Mouse (Mus musculus) hindbrain, embryonic 12.5 days (tissue): Measurements from ENCODE around the gene Pnpla7. TPM values are rescaled to one million over a fixed set of nuclear protein-coding genes. Genes with fewer than 3 reads are reported as not detected.
"Not testable (repeated sequence)": the region's sequence is repeated elsewhere in the genome, so short reads cannot be mapped to it uniquely, and the experiment has no call there.

ENCODE experiments used
- ATAC-seq: fragments of 200-750 bp; cut with Nextera tagmentation; 2 replicates; pipeline ENCODE4 v1.8.0; 2017; ENCODE audit warnings: moderate TSS enrichment; ENCODE audit not compliant: low FRiP score
- H3K27ac ChIP-seq: fragments of 300-500 bp; sonication (generic); 2 replicates; pipeline ENCODE4 v1.5.1; 2016; ENCODE audit warnings: mild to moderate bottlenecking
- H3K27me3 ChIP-seq: fragments of 300-500 bp; sonication (generic); 2 replicates; pipeline ENCODE4 v1.6.1; 2016; ENCODE audit warnings: mild to moderate bottlenecking
- H3K36me3 ChIP-seq: fragments of 300-500 bp; sonication (generic); 2 replicates; pipeline ENCODE4 v1.6.1; 2016; ENCODE audit warnings: mild to moderate bottlenecking
- H3K4me1 ChIP-seq: fragments of 300-500 bp; sonication (generic); 2 replicates; pipeline ENCODE4 v1.6.1; 2016
- H3K4me2 ChIP-seq: fragments of 300-500 bp; sonication (generic); replicated peaks from 2 replicates; pipeline ENCODE4 v1.6.1; 2016; ENCODE audit warnings: mild to moderate bottlenecking
- H3K4me3 ChIP-seq: fragments of 300-500 bp; sonication (generic); 2 replicates; pipeline ENCODE4 v1.5.1; 2016; ENCODE audit warnings: mild to moderate bottlenecking
- H3K9ac ChIP-seq: fragments of 300-500 bp; sonication (generic); 2 replicates; pipeline ENCODE4 v1.6.1; 2016; ENCODE audit warnings: mild to moderate bottlenecking, moderate library complexity
- H3K9me3 ChIP-seq: fragments of 300-500 bp; sonication (generic); replicated peaks from 2 replicates; pipeline ENCODE4 v1.6.1; 2016; ENCODE audit warnings: mild to moderate bottlenecking
- WGBS: fragments of 180-500 bp; shearing (Covaris S2); methylation state at CpG from one replicate; pipeline ENCODE4 v1.1.7; 2016; 5-methylcytosine and 5-hydroxymethylcytosine counted together
- polyA plus RNA-seq: library from polyadenylated mRNA; unstranded; fragments of >200 nt; fragmentation: Nextera tagmentation; extraction: Ambion mirVana; gene quantifications from 2 replicates; pipeline ENCODE4 v1.2.1, GENCODE M21; 2016

The Pnpla7 gene
- polyA plus RNA-seq, 1 experiment from 2014 or later: 3.8 TPM

GRCm38 (mm10) chr2:24950189-24950535 lies 25.7 kb upstream of the Pnpla7 start:
- Histone ChIP-seq H3K36me3 (peaks cover 35% of the 10 kb centered on the region), H3K9me3 (no peaks in the 10 kb centered on the region), H3K27me3 (no peaks in the 10 kb centered on the region), H3K4me3 (peak overlapping the region; percentile 86), H3K4me2 (peak overlapping the region; percentile 97), H3K4me1 (peaks cover 16% of the 10 kb centered on the region), H3K27ac (peak overlapping the region; percentile 64), H3K9ac (peak overlapping the region; percentile 80)
- under 1% methylated on average over 31 of the region's 31 CpGs for WGBS
- peak; percentile 33 for ATAC-seq

- H3K36me3 ChIP-seq: peaks cover 56% of the 10 kb centered on the region
- WGBS: 92% methylated on average over 4 of the region's 4 CpGs
- no peaks in the 10 kb centered on the region for H3K27me3 ChIP-seq
- no peak for ATAC-seq
- no peaks in the 10 kb centered on the region for H3K9me3 ChIP-seq
- no peak overlapping the region for H3K27ac ChIP-seq
- H3K4me1 ChIP-seq: peaks cover 16% of the 10 kb centered on the region
- H3K4me2 ChIP-seq: no peak overlapping the region
- no peak overlapping the region for H3K9ac ChIP-seq
- no peak overlapping the region for H3K4me3 ChIP-seq
Measured at GRCm38 (mm10) chr2:24952537-24953055, 23.2 kb upstream of the Pnpla7 start.

GRCm38 (mm10) chr2:24960910-24961309 lies 14.9 kb upstream of the Pnpla7 start:
- Histone ChIP-seq H3K9ac (no peak overlapping the region), H3K27me3 (no peaks in the 10 kb centered on the region), H3K27ac (no peak overlapping the region), H3K36me3 (peaks cover 59% of the 10 kb centered on the region), H3K4me3 (no peak overlapping the region), H3K4me2 (no peak overlapping the region), H3K4me1 (peaks cover 12% of the 10 kb centered on the region), H3K9me3 (no peaks in the 10 kb centered on the region)
- WGBS: 36% methylated on average over 3 of the region's 3 CpGs
- ATAC-seq: no peak

- H3K4me2 ChIP-seq: peak within 1 kb of the TSS; percentile 82
- peak; percentile 89 for ATAC-seq
- no peaks in the 10 kb centered on the region for H3K9me3 ChIP-seq
- peak within 1 kb of the TSS; percentile 84 for H3K9ac ChIP-seq
- WGBS: 1% methylated on average over 28 of the region's 28 CpGs
- H3K27ac ChIP-seq: no peak within 1 kb of the TSS
- H3K27me3 ChIP-seq: no peaks in the 10 kb centered on the region
- peaks cover 12% of the 10 kb centered on the region for H3K4me1 ChIP-seq
- peaks cover 55% of the 10 kb centered on the region for H3K36me3 ChIP-seq
- H3K4me3 ChIP-seq: peak within 1 kb of the TSS; percentile 68
Measured at GRCm38 (mm10) chr2:24962304-24963000, 13.4 kb upstream of the Pnpla7 start, which contains the start of gene Dph7. Dph7 (plus strand) TSS chr2:24962400.

- WGBS: 87% methylated on average over 4 of the region's 4 CpGs
- H3K4me2 ChIP-seq: no peak overlapping the region
- H3K4me1 ChIP-seq: peaks cover 11% of the 10 kb centered on the region
- no peaks in the 10 kb centered on the region for H3K27me3 ChIP-seq
- peaks cover 63% of the 10 kb centered on the region for H3K36me3 ChIP-seq
- H3K9ac ChIP-seq: no peak overlapping the region
- ATAC-seq: no peak
- H3K9me3 ChIP-seq: no peaks in the 10 kb centered on the region
- no peak overlapping the region for H3K4me3 ChIP-seq
- no peak overlapping the region for H3K27ac ChIP-seq
Measured at GRCm38 (mm10) chr2:24970386-24970785, 5.4 kb upstream of the Pnpla7 start.

- not testable (repeated sequence) for H3K9me3 ChIP-seq, ATAC-seq, H3K27me3 ChIP-seq
- Histone ChIP-seq H3K27ac (peak overlapping the region; percentile 91), H3K4me3 (peak overlapping the region; percentile 71), H3K4me2 (peak overlapping the region; percentile 93), H3K9ac (peak overlapping the region; percentile 69), H3K4me1 (peaks cover 20% of the 10 kb centered on the region), H3K36me3 (peaks cover 32% of the 10 kb centered on the region)
- 2% methylated on average over 17 of the region's 17 CpGs for WGBS
Measured at GRCm38 (mm10) chr2:24974452-24974851, 1.4 kb upstream of the Pnpla7 start.

GRCm38 (mm10) chr2:24974906-24975703 lies 728 bp upstream of the Pnpla7 start, which contains the start of gene Mrpl41:
Mrpl41 (minus strand) TSS chr2:24975098.
- H3K4me1 ChIP-seq: peaks cover 20% of the 10 kb centered on the region
- peak; percentile 100 for ATAC-seq
- no peaks in the 10 kb centered on the region for H3K27me3 ChIP-seq
- peak within 1 kb of the TSS; percentile 91 for H3K27ac ChIP-seq
- H3K9ac ChIP-seq: peak within 1 kb of the TSS; percentile 69
- no peaks in the 10 kb centered on the region for H3K9me3 ChIP-seq
- WGBS: under 1% methylated on average over 64 of the region's 64 CpGs
- peaks cover 25% of the 10 kb centered on the region for H3K36me3 ChIP-seq
- H3K4me3 ChIP-seq: peak within 1 kb of the TSS; percentile 71
- H3K4me2 ChIP-seq: peak within 1 kb of the TSS; percentile 93

- peaks cover 20% of the 10 kb centered on the region for H3K4me1 ChIP-seq
- H3K27ac ChIP-seq: no peak overlapping the region
- no peaks in the 10 kb centered on the region for H3K27me3 ChIP-seq
- no peak overlapping the region for H3K4me3 ChIP-seq
- H3K4me2 ChIP-seq: no peak overlapping the region
- 95% methylated on average over 5 of the region's 5 CpGs for WGBS
- H3K36me3 ChIP-seq: peaks cover 8% of the 10 kb centered on the region
- no peak for ATAC-seq
- H3K9me3 ChIP-seq: no peaks in the 10 kb centered on the region
- no peak overlapping the region for H3K9ac ChIP-seq
Measured at GRCm38 (mm10) chr2:24976960-24977359, 1.1 kb downstream of the Pnpla7 start.

GRCm38 (mm10) chr2:24987762-24988161 lies 11.9 kb downstream of the Pnpla7 start:
- 70% methylated on average over 2 of the region's 2 CpGs for WGBS
- Histone ChIP-seq H3K27ac (no peak overlapping the region), H3K4me1 (no peaks in the 10 kb centered on the region), H3K27me3 (no peaks in the 10 kb centered on the region), H3K9me3 (no peaks in the 10 kb centered on the region), H3K9ac (no peak overlapping the region), H3K4me2 (no peak overlapping the region), H3K4me3 (no peak overlapping the region), H3K36me3 (no peaks in the 10 kb centered on the region)
- ATAC-seq: no peak

- Histone ChIP-seq H3K4me2 (no peak overlapping the region), H3K27me3 (no peaks in the 10 kb centered on the region), H3K9ac (no peak overlapping the region), H3K4me3 (no peak overlapping the region), H3K9me3 (no peaks in the 10 kb centered on the region), H3K36me3 (no peaks in the 10 kb centered on the region), H3K4me1 (no peaks in the 10 kb centered on the region), H3K27ac (no peak overlapping the region)
- ATAC-seq: no peak
- WGBS: 95% methylated on average over 6 of the region's 6 CpGs
Measured at GRCm38 (mm10) chr2:24995332-24995731, 19.5 kb downstream of the Pnpla7 start.

GRCm38 (mm10) chr2:24996471-24996870 lies 20.6 kb downstream of the Pnpla7 start:
- 0 out of 2 replicates have a peak, but pooled peaks cover 2% of the 10 kb centered on the region for H3K4me1 ChIP-seq
- H3K27me3 ChIP-seq: no peaks in the 10 kb centered on the region
- no peak overlapping the region for H3K4me2 ChIP-seq
- no peaks in the 10 kb centered on the region for H3K36me3 ChIP-seq
- no peak overlapping the region for H3K27ac ChIP-seq
- ATAC-seq: no peak
- WGBS: 97% methylated on average over 2 of the region's 2 CpGs
- H3K4me3 ChIP-seq: no peak overlapping the region
- no peaks in the 10 kb centered on the region for H3K9me3 ChIP-seq
- no peak overlapping the region for H3K9ac ChIP-seq

GRCm38 (mm10) chr2:25000544-25001235 lies 24.9 kb downstream of the Pnpla7 start:
- no peak for ATAC-seq
- Histone ChIP-seq H3K27ac (no peak overlapping the region), H3K9me3 (no peaks in the 10 kb centered on the region), H3K4me1 (0 out of 2 replicates have a peak, but pooled peaks cover 2% of the 10 kb centered on the region), H3K27me3 (no peaks in the 10 kb centered on the region), H3K4me2 (no peak overlapping the region), H3K36me3 (no peaks in the 10 kb centered on the region), H3K9ac (no peak overlapping the region), H3K4me3 (no peak overlapping the region)
- WGBS: 87% methylated on average over 3 of the region's 3 CpGs
